Mouse (Mus musculus): ENCODE data around the gene Dcp1b. TPM values are rescaled to one million over a fixed set of nuclear protein-coding genes. Genes with fewer than 3 reads are reported as not detected.

Gene Dcp1b
- polyA plus RNA-seq (2012; rRNA removed): 31.5 and 32.9 TPM in 2 replicates

DNA sequence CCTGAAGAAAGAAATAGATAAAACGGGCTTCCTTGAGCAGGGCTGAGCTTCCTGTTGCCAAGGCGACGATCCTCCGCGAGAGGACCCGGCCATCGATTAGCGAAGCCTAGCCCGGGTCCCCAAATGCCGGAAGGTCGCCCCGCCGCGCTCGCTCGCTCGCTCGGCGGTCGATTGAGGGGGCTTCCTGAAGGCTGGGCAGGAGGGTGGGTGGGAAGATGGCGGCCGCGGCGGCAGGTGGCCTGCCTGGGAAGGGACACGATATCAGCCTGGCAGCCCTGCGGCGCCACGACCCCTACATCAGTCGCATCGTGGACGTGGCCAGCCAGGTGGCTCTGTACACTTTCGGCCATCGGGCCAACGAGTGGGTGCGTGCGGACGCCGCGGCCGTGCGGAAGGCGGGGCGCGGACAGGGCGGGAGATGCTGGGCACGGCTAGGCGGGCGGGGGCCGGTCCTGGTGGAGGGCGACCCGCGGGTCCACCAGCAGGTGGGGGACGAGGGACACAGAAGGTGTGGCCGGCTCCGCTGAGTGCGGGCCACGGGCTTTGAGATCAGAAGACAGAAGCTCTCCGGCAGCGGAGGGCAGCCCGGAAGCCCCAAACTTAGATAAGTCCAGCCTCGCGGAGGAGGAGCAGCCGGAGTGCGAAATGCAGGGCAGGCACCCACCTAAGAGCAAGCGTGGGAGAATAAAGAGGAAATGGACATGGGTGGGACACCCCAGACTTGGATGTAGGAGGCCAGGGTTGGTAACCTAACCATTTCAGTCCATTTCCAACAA is at the start of gene Dcp1b:
TSS of gene Dcp1b (plus strand) at position 176 of the 776 bp plus-strand sequence.

DNA sequence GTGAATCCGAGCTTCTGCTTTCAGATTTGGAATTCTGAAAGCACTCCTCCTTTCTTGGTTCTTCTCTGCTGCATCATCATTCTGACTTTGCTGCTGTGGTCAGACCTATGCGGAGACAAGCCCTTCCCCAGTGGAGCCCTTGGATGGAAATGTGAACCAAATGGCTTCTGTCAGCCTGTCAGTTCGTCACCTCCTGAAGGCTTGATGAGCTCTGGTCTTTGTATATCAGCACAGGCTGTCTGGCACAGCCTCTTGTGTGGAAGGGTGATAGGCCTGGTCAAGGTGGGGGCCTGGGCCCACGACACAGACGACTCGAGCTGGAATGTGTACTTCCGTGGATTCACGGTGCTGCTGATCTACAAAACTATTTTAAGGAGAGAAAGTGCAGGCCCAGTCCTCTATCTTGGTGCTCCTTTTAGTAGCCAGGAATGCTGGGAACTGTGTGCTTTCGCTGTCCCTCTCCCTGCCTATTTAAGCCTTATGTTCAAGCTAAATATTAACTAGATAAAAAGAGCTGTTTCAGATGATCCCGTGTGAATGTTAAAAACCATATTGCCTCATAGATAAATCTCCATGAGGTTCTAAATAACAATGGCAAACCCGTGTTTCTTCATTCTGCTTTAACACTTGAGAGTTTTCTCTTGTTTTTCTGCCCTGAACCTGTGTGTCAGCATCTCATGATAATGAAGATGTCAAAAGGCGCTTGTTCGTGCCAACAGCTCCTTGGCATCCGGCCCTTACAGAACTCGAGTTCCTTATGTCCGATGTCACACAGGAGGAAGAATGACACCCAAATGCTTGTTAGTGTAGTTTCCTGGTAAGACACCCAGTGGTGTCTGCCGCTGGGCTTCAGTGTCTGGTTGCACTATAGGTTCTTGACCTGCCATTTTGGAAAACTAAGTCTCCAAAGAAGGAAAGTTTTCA is 21.6 kb downstream of the Dcp1b start, which contains the start of gene Cacna1c:
TSS of gene Cacna1c (minus strand) at position 37 of the 924 bp plus-strand sequence.

DNA sequence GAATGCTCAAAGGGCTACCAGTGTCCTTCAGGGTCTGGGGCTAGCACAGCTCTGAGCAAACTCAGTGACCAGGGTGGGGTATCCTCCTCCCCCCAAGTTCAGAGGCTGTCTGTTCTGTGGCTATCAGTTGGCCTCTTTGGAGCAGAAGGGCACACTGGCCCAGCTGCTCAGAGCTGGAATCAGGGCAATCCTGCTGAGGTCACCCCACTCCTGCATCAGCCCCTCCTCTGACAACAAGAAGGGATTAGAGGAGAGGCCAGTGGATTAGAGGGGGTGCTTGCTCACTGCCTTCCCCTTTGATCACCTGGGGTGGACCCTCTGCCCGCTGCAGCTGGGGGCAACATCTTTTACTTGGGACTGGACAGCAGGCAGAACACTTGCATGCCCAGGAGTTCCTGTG is 61.2 kb downstream of the Dcp1b start, which contains the start of gene Cacna2d4:
TSS of gene Cacna2d4 (plus strand) at position 286 of the 400 bp plus-strand sequence.

Other genes with a start within 250 kb of the Dcp1b start
- 10.3 and 11.8 TPM in 2 replicates for gene Cacna1c, start 21.2 kb downstream of the Dcp1b start, polyA plus RNA-seq (2012; rRNA removed)
- gene Cacna2d4, start 61.3 kb downstream of the Dcp1b start, polyA plus RNA-seq (2012; rRNA removed): 0.02 and 0.03 TPM in 2 replicates
- 0.36 and 1.1 TPM in 2 replicates for gene Lrtm2, start 155.5 kb downstream of the Dcp1b start, polyA plus RNA-seq (2012; rRNA removed)
- gene Adipor2, start 242.5 kb downstream of the Dcp1b start, polyA plus RNA-seq (2012; rRNA removed): 56.9 and 61.0 TPM in 2 replicates

Measured in ovary, adult 2 months (tissue).